Mouse (Mus musculus) heart, postnatal 0 days (tissue): ENCODE measurements at regions not wholly inside any gene's neighbourhood (a gene's known extent, or its start where the extent isn't known, plus 50 kb on each side); places are given as distances from the start of the nearest gene placed in this dataset.

Source experiments
- ATAC-seq: fragments of 200-750 bp; cut with Nextera tagmentation; 2 replicates; pipeline ENCODE4 v1.8.0; 2017; ENCODE audit warnings: low read depth, moderate number of reproducible peaks, moderate library complexity; ENCODE audit not compliant: insufficient read depth
- DNase-seq: peaks from one replicate; pipeline ENCODE4 v3.0.0-alpha.2; 2016; ENCODE audit warnings: low spot score
- H3K27ac ChIP-seq: fragments of 300-500 bp; sonication (generic); 2 replicates; pipeline ENCODE4 v1.5.1; 2014; ENCODE audit warnings: low read depth, mild to moderate bottlenecking
- H3K27me3 ChIP-seq: fragments of 300-500 bp; sonication (generic); 2 replicates; pipeline ENCODE4 v1.6.1; 2014; ENCODE audit warnings: low read length, mixed read lengths; ENCODE audit not compliant: control insufficient read depth, insufficient read depth
- H3K36me3 ChIP-seq: fragments of 300-500 bp; sonication (generic); replicated peaks from 2 replicates; pipeline ENCODE4 v1.6.1; 2014; ENCODE audit warnings: low read length, mixed read lengths; ENCODE audit not compliant: control insufficient read depth, insufficient read depth
- H3K4me1 ChIP-seq: fragments of 300-500 bp; sonication (generic); 2 replicates; pipeline ENCODE4 v1.6.1; 2014; ENCODE audit warnings: antibody characterized with exemption; ENCODE audit not compliant: control insufficient read depth, insufficient read depth
- H3K4me2 ChIP-seq: fragments of 300-500 bp; sonication (generic); 2 replicates; pipeline ENCODE4 v1.6.1; 2014; ENCODE audit warnings: low read depth, mild to moderate bottlenecking, low read length, moderate library complexity
- H3K4me3 ChIP-seq: fragments of 300-500 bp; sonication (generic); 2 replicates; pipeline ENCODE4 v1.5.1; 2014; ENCODE audit warnings: low read depth, low read length
- H3K9ac ChIP-seq: fragments of 300-500 bp; sonication (generic); replicated peaks from 2 replicates; pipeline ENCODE4 v1.6.1; 2014; ENCODE audit warnings: low read depth, low read length, mixed read lengths
- H3K9me3 ChIP-seq: fragments of 300-500 bp; sonication (generic); replicated peaks from 2 replicates; pipeline ENCODE4 v1.6.1; 2016; ENCODE audit warnings: low read length; ENCODE audit not compliant: control insufficient read depth
- CTCF ChIP-seq: IDR thresholded peaks from 2 replicates; pipeline ENCODE4 v1.5.1; 2016; ENCODE audit warnings: antibody characterized with exemption, control low read depth, low read depth
- EP300 ChIP-seq: IDR thresholded peaks from 2 replicates; pipeline ENCODE4 v1.6.1; 2016; ENCODE audit warnings: antibody characterized with exemption, low read depth
- WGBS: fragments of 180-500 bp; shearing (Covaris S2); extraction: QIAGEN DNeasy Blood & Tissue Kit; methylation state at CpG from one replicate; pipeline ENCODE4 v1.1.7; 2014; 5-methylcytosine and 5-hydroxymethylcytosine counted together

DNA sequence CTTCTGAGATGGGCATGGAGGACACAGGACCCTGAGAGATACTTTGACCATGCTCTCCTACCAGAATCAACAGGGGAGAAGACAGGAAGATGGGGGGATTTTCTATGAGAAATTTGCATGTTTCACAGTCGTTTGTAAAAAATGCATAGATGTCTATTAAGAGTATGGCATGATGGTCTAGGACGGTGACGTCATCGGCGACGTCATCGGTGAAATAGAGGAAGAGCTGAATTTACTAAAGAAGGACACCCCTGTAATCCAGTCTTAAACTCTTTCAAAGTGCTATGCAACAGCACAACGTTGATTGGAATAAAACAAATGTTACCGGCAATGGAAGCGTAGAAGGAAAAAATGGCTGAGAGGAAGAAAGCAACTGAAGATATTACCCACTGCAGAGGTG lies 441.4 kb upstream of the Adgrl2 start:
- WGBS: 92% methylated on average over 10 of the region's 10 CpGs
- Histone ChIP-seq H3K27ac (no peak overlapping the region), H3K9ac (no peak overlapping the region), H3K4me2 (no peak overlapping the region), H3K4me3 (no peak overlapping the region), H3K27me3 (no peaks in the 10 kb centered on the region), H3K9me3 (no peaks in the 10 kb centered on the region), H3K4me1 (peaks cover 8% of the 10 kb centered on the region; the same call in 1 of the 2 replicates), H3K36me3 (no peaks in the 10 kb centered on the region; the same call in 1 of the 2 replicates)
- no peak for ATAC-seq
- TF ChIP-seq EP300 (no peak), CTCF (no peak)
- DNase-seq: no peak

DNA sequence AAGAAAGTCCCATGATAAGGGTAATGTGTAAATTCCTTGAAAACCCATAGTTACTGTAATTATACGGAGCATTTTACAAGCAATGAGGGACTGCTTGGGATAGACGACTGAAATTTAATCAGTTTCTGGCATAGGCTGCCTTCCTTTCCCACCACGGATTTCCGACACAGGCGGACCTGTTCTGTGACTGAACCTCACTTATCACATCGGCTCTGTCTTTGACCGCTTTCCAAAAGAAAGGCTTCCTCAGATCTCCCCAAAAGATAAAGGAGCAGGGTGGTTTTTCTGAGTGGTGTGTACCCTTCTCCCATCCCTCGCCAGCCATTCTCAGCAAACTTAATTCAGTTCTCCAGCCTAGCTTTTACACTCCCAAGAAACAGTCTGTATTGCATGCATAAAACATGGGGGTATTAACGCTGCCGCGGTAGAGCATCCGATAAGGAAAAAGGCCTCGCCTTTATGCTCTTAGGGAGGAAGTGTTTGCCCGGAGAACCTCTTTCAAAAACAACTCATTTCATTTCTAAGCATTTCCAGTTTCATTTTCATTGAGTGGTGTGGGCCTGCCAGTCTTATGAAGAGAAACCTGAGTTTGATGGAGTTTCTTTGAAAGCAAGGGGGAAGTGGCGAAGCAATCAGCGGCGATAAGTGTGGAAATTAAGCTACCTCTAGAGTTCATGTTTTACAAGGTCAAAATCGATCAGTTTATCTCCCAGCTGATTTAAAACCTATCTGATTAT lies 435.8 kb upstream of the Adgrl2 start:
- DNase-seq (no peak), ATAC-seq (no peak)
- 67% methylated on average over 18 of the region's 18 CpGs for WGBS
- H3K9ac ChIP-seq: no peak overlapping the region
- H3K9me3 ChIP-seq: no peaks in the 10 kb centered on the region
- H3K4me1 ChIP-seq: no peaks in the 10 kb centered on the region
- no peaks in the 10 kb centered on the region; the same call in 1 of the 2 replicates for H3K36me3 ChIP-seq
- H3K4me3 ChIP-seq: no peak overlapping the region
- H3K27ac ChIP-seq: no peak overlapping the region
- H3K27me3 ChIP-seq: no peaks in the 10 kb centered on the region
- no peak for TF ChIP-seq EP300
- TF ChIP-seq CTCF: no peak
- peak overlapping the region; percentile 21; the same call in 1 of the 2 replicates for H3K4me2 ChIP-seq

DNA sequence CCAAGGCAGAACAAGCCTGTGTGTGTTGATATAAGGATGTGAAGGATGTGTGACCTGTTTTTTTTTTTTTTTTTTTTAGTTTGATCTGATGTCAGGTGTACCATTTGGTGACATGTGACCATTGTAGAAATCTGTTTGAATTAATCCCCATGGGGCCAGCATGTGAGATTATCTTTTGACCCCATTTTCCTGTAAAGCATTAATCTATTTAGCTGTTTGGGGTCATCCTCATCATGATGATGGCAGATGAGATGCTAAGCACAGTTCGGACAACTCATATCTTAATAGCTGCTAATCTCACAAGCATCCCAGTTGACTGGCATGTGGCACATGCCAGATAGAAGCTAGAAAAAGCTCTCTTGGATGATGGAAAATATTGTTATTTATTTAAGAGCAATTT lies 434.0 kb upstream of the Adgrl2 start:
- Histone ChIP-seq H3K36me3 (no peaks in the 10 kb centered on the region), H3K27me3 (no peaks in the 10 kb centered on the region), H3K4me3 (no peak overlapping the region), H3K27ac (no peak overlapping the region), H3K9ac (no peak overlapping the region), H3K4me1 (no peaks in the 10 kb centered on the region), H3K4me2 (no peak overlapping the region), H3K9me3 (no peaks in the 10 kb centered on the region)
- ATAC-seq: no peak
- TF ChIP-seq CTCF: no peak
- TF ChIP-seq EP300: no peak
- WGBS: 61% methylated on average over 1 of the region's 1 CpGs
- no peak for DNase-seq

DNA sequence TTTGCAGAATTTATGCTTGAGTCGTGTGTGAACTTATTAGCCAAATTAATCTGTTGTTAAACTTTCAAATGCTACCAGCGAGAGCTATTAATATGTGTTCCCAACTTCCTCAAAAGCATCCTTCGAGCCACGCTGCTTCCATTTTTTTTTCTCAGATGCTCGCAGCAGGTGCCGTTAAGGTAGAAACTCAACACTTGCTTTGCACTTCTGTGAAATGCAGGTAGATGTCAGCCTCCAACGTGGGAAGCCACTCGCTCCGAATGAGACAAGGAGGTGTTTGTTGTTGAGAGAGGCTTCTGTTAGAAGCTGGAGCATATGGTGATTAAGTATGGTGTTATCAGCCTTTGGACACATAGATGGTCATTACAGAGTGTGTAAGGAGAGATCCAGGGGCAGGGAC lies 433.1 kb upstream of the Adgrl2 start:
- H3K36me3 ChIP-seq: no peaks in the 10 kb centered on the region
- WGBS: 68% methylated on average over 9 of the region's 9 CpGs
- no peak for TF ChIP-seq EP300
- TF ChIP-seq CTCF: no peak
- ATAC-seq (no peak), DNase-seq (no peak)
- H3K9me3 ChIP-seq: no peaks in the 10 kb centered on the region
- no peaks in the 10 kb centered on the region for H3K27me3 ChIP-seq
- H3K27ac ChIP-seq: no peak overlapping the region
- H3K4me3 ChIP-seq: no peak overlapping the region
- no peak overlapping the region for H3K9ac ChIP-seq
- no peaks in the 10 kb centered on the region for H3K4me1 ChIP-seq
- H3K4me2 ChIP-seq: no peak overlapping the region

DNA sequence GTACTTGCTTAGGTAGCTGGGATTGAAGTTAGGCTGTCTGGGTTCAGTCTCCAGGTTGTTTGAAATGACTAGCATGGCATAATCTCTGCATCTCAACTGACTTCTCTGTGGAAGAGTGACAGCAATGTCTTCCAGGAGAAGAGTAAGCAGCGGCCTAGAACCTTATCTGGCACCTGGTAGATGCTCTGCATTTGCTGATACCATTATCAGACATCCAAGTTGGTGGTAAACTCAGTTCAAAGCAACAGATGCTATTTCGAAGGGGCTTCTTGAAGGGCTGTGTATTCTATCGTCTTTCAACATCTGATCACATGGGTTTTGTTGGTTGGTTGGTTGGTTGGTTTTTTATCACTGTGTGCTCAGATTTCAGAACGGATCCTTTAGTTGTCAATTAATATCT lies 424.7 kb upstream of the Adgrl2 start:
- H3K36me3 ChIP-seq: no peaks in the 10 kb centered on the region
- 41% methylated on average over 4 of the region's 4 CpGs for WGBS

DNA sequence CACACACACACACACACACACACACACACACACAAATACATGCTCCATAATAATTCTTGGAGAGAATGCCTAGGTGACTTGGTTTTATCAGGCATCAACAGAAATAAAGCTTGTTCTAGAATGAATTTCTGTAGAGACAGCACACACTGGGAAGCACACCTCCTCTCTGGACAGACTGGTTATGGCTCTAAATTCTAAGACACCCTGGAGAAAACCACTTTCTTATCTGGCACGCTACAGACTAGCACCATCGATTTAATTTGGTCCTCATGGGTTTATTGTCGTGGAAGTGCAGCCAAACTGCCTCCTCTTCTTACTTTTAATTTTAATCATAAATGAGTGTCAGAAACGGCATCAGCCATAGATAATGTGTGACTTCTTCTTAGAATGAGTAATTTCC lies 422.8 kb upstream of the Adgrl2 start:
- WGBS: 67% methylated on average over 4 of the region's 4 CpGs
- Histone ChIP-seq H3K36me3 (no peaks in the 10 kb centered on the region), H3K4me3 (no peak overlapping the region), H3K9me3 (no peaks in the 10 kb centered on the region), H3K9ac (no peak overlapping the region), H3K4me2 (no peak overlapping the region), H3K27ac (no peak overlapping the region), H3K27me3 (no peaks in the 10 kb centered on the region), H3K4me1 (no peaks in the 10 kb centered on the region)
- TF ChIP-seq EP300: no peak
- no peak for TF ChIP-seq CTCF
- no peak for ATAC-seq
- no peak for DNase-seq

More for the DNA sequence above, 424.7 kb upstream of the Adgrl2 start:
- Histone ChIP-seq H3K4me1 (no peaks in the 10 kb centered on the region), H3K27ac (no peak overlapping the region), H3K27me3 (no peaks in the 10 kb centered on the region), H3K4me2 (no peak overlapping the region), H3K4me3 (no peak overlapping the region), H3K9ac (no peak overlapping the region), H3K9me3 (no peaks in the 10 kb centered on the region)
- no peak for DNase-seq
- no peak for ATAC-seq
- TF ChIP-seq EP300 (no peak), CTCF (no peak)
